Mouse (Mus musculus): ENCODE measurements around the gene Atp5h.
"Not testable (repeated sequence)": the region's sequence is repeated elsewhere in the genome, so short reads cannot be mapped to it uniquely, and the experiment has no call there.

The Atp5h gene

GRCm38 (mm10) chr11:115419531-115420237 is at the start of gene Atp5h, which contains the start of gene Kctd2:
Atp5h (minus strand) TSS chr11:115419962.
Kctd2 (plus strand) TSS chr11:115420128.
- DNase-seq (ENCODE audit: low read depth) = peak; percentile 88

- no peak for DNase-seq (ENCODE audit: low read depth)
Measured at GRCm38 (mm10) chr11:115467217-115467618, 47.5 kb upstream of the Atp5h start.

- DNase-seq (ENCODE audit: low read depth) = no peak
Measured at GRCm38 (mm10) chr11:115464851-115465250, 45.1 kb upstream of the Atp5h start.

GRCm38 (mm10) chr11:115463397-115463796 is 43.6 kb upstream of the Atp5h start:
- no peak for DNase-seq (ENCODE audit: low read depth)

GRCm38 (mm10) chr11:115462243-115462891 is 42.6 kb upstream of the Atp5h start, which contains the start of gene Slc16a5:
Slc16a5 (plus strand) TSS chr11:115462474.
- no peak for DNase-seq (ENCODE audit: low read depth)

GRCm38 (mm10) chr11:115461846-115462242 is 42.1 kb upstream of the Atp5h start:
- no peak for DNase-seq (ENCODE audit: low read depth)

DNA sequence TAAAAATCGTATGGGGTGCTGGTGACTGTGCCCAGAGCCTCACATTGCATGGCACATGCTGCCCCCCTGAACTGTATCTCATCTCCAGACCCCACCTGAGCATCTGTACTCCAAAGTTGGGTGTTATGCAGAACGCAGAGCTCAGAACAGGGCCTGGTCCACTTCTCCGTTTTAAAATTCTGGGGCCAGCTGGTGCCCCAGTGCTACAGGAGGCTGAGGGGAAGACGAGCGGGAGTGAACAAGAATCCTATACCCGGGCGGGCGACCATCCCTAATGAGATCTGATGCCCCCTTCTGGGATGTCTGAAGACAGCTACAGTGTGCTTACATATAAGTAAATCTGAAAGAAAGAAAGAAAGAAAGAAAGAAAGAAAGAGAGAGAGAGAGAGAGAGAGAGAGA is 41.2 kb upstream of the Atp5h start:
- DNase-seq (ENCODE audit: low read depth) = no peak

DNA sequence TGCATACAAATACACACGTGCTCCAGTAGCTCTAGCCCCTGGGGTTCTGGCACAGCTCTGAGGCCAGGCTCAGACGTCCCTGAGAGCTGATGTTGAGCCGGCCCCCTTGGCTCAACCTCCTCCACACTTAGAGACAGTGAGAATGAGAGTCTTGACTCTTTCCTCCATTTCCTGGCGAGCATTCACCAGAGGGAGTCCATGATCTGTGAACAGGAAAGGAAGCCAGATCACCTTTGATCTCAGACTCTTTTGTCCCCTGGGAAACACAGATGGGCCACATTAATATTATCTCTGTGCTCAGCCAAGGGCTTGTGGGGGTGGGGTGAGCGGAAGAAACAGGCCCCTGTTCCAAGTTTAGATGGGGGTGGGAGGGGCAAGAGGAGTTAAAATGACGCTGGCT is 37.6 kb upstream of the Atp5h start:
- DNase-seq (ENCODE audit: low read depth) = no peak

DNA sequence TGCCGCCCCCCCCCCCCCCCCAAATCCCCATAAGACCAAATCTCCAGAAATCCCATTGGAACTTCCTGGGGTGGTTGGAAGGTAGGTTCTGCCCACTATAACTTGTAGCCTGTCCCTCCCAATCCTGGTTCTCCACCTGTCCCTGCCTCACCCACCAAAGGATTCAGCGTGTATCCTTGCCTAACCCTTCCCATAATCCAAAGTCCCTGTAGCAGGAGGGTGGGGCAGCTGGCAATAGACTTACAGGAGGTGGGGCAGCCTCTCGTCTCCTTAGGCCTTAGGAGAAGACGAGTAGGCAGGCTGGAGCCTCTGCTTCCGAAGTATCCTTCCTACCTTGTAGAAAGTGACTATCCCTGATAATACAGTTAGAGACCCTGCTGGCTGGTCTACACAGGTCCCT is 36.4 kb upstream of the Atp5h start:
- no peak for DNase-seq (ENCODE audit: low read depth)

GRCm38 (mm10) chr11:115455619-115456018 is 35.9 kb upstream of the Atp5h start:
- DNase-seq (ENCODE audit: low read depth) = no peak

- not testable (repeated sequence) for DNase-seq (ENCODE audit: low read depth)
Measured at GRCm38 (mm10) chr11:115454822-115455221, 35.1 kb upstream of the Atp5h start.

- DNase-seq (ENCODE audit: low read depth) = no peak
Measured at GRCm38 (mm10) chr11:115453306-115453705, 33.5 kb upstream of the Atp5h start.

- no peak for DNase-seq (ENCODE audit: low read depth)
Measured at GRCm38 (mm10) chr11:115452281-115452860, 32.6 kb upstream of the Atp5h start.

DNA sequence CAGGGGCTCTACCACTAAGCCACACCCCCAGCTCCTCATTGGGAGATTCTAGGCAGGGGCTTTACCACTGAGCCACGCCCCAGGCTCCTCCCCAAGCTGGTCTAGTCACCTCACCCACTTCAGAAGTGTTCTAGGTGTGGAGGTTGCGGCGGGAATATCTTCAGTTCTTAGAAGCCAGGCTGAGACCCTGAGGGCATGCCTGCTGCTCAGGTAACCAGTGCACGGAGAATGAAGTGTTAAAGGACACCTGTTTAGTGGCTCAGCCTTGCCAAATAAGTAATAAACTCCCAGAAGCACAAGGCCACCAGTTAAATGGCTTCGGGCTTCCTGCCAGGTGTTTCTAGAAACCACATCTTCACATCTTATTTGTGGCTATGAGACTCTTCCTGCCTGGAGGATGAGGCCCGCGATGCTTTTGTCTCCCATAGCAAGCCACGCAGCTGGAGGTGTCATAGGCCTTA is 32.0 kb upstream of the Atp5h start:
- DNase-seq (ENCODE audit: low read depth) = no peak

- DNase-seq (ENCODE audit: low read depth) = no peak
Measured at GRCm38 (mm10) chr11:115450176-115450575, 30.4 kb upstream of the Atp5h start.

DNA sequence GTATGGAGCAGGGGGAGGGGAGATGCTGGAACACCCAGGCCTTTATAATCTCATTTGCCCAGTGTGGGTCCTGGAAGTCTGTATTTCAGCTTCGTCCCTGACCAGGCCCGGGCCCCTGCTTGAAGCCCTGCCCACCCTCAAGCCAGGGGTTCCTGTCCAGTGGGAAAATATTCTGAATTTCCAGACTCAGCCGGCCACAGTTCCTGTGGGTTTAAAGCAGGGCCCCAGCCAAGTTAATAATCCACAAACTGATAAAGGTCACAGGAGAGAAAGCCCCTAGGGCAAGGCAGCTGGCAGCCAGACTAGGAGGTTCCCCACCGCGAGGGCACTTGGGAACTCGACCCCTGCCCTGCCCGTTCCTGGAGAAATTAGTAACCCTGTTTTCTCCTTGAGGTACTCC is 29.2 kb upstream of the Atp5h start:
- DNase-seq (ENCODE audit: low read depth) = no peak

- DNase-seq (ENCODE audit: low read depth) = no peak
Measured at GRCm38 (mm10) chr11:115448075-115448474, 28.3 kb upstream of the Atp5h start.

DNA sequence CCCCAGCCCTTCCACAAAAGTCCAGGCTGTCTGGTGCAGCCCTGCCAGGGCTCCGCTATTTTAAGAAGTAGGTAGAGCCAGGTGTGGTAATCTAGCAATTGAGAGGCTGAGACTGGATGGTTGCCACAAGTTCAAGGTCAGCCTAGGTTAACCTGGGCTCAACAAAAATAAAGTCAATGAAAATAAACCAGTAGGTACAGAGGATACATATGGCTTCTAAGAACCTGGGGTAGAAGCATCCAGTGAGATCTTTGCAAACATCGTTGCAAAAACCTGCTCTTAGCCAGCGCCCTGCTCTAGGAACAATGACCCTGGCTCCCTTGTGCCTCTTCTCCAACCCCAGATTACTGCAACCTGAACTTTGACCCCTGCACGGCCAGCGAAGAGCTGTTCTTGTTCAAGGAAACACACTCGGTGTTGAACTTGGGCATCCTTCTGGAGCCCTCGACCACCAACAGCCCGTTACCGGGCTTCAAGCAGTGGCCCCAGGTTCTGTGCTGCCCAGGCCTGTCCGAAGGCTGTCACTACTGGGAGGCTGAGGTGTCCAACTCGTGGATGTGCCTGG is 27.6 kb upstream of the Atp5h start:
- DNase-seq (ENCODE audit: low read depth) = no peak

GRCm38 (mm10) chr11:115446906-115447305 is 27.1 kb upstream of the Atp5h start:
- DNase-seq (ENCODE audit: low read depth) = no peak

DNA sequence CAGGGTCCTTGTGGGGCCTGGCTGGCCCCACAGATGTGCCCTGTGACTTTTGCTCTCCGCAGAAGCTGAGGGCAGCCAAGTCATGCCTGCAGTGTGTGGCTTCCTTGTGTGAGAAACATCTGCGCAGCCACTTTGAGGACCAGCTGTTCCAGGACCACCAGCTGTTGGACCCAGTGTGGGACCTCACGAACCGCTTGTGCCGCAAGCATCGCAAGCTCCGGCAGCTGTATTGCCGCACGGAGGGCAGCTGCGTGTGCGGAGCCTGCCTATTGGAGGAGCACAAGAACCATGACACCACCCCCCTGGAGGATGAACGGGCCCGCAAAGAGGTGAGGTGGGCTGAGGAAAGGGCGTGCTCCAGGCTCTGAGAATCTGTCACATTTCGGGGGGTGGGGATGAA is 21.7 kb upstream of the Atp5h start:
- no peak for DNase-seq (ENCODE audit: low read depth)

- DNase-seq (ENCODE audit: low read depth) = no peak
Measured at GRCm38 (mm10) chr11:115439906-115440595, 20.3 kb upstream of the Atp5h start, which contains the start of gene Trim80. Trim80 (plus strand) TSS chr11:115440545.

- no peak for DNase-seq (ENCODE audit: low read depth)
Measured at GRCm38 (mm10) chr11:115439326-115439725, 19.6 kb upstream of the Atp5h start.
